Mouse (Mus musculus): ENCODE results near the gene Olfr1143. TPM values are rescaled to one million over a fixed set of nuclear protein-coding genes. Genes with fewer than 3 reads are reported as not detected.

Gene Olfr1143
- not detected for polyA plus RNA-seq (2017; shearing (Covaris generic))

GRCm38 (mm10) chr2:87800292-87800691 is at the start of gene Olfr1143:
Olfr1143 (plus strand) TSS chr2:87800592.

GRCm38 (mm10) chr2:87753891-87754290 is 46.5 kb upstream of the Olfr1143 start, which contains the start of gene Olfr1141:
Olfr1141 (minus strand) TSS chr2:87753991.

GRCm38 (mm10) chr2:87779183-87779582 is 21.2 kb upstream of the Olfr1143 start, which contains the start of gene Olfr152:
Olfr152 (plus strand) TSS chr2:87779483.

GRCm38 (mm10) chr2:87809522-87809921 is 9.1 kb downstream of the Olfr1143 start, which contains the start of gene Olfr1145:
Olfr1145 (plus strand) TSS chr2:87809822.

GRCm38 (mm10) chr2:87830233-87830632 is 29.8 kb downstream of the Olfr1143 start, which contains the start of gene Olfr1148:
Olfr1148 (plus strand) TSS chr2:87830533.

GRCm38 (mm10) chr2:87843693-87844092 is 43.3 kb downstream of the Olfr1143 start, which contains the start of gene Olfr1150-ps1:
Olfr1150-ps1 (plus strand) TSS chr2:87843993.

Other genes with a start within 250 kb of the Olfr1143 start
- gene Olfr1129, start 226.7 kb upstream of the Olfr1143 start, polyA plus RNA-seq (2017; shearing (Covaris generic)), result not detected
- gene Olfr1130, start 194.4 kb upstream of the Olfr1143 start, polyA plus RNA-seq (2017; shearing (Covaris generic)), result not detected
- not detected for gene Olfr1131, start 173.5 kb upstream of the Olfr1143 start, polyA plus RNA-seq (2017; shearing (Covaris generic))
- not detected for gene Olfr1132, start 163.1 kb upstream of the Olfr1143 start, polyA plus RNA-seq (2017; shearing (Covaris generic))
- gene Olfr1133, start 153.2 kb upstream of the Olfr1143 start, polyA plus RNA-seq (2017; shearing (Covaris generic)), result not detected
- gene Olfr1134, start 142.1 kb upstream of the Olfr1143 start, polyA plus RNA-seq (2017; shearing (Covaris generic)), result not detected
- gene Olfr1135, start 126.9 kb upstream of the Olfr1143 start, polyA plus RNA-seq (2017; shearing (Covaris generic)), result not detected
- gene Olfr1136, start 106.6 kb upstream of the Olfr1143 start, polyA plus RNA-seq (2017; shearing (Covaris generic)), result not detected
- gene Olfr1137, start 87.4 kb upstream of the Olfr1143 start, polyA plus RNA-seq (2017; shearing (Covaris generic)), result not detected
- gene Olfr1138, start 60.6 kb upstream of the Olfr1143 start, polyA plus RNA-seq (2017; shearing (Covaris generic)), result not detected
- not detected for gene Olfr1140, start 56.8 kb upstream of the Olfr1143 start, polyA plus RNA-seq (2017; shearing (Covaris generic))
- not detected for gene Olfr1141, start 46.6 kb upstream of the Olfr1143 start, polyA plus RNA-seq (2017; shearing (Covaris generic))
- gene Olfr152, start 21.1 kb upstream of the Olfr1143 start, polyA plus RNA-seq (2017; shearing (Covaris generic)), result not detected
- not detected for gene Olfr1145, start 9.2 kb downstream of the Olfr1143 start, polyA plus RNA-seq (2017; shearing (Covaris generic))
- gene Olfr1148, start 29.9 kb downstream of the Olfr1143 start, polyA plus RNA-seq (2017; shearing (Covaris generic)), result not detected
- gene Olfr1150-ps1, start 43.4 kb downstream of the Olfr1143 start, polyA plus RNA-seq (2017; shearing (Covaris generic)), result not detected
- gene Olfr1151, start 55.3 kb downstream of the Olfr1143 start, polyA plus RNA-seq (2017; shearing (Covaris generic)), result not detected
- 0.04 TPM for gene Olfr1152, start 65.9 kb downstream of the Olfr1143 start, polyA plus RNA-seq (2017; shearing (Covaris generic))
- gene Olfr1153, start 94.4 kb downstream of the Olfr1143 start, polyA plus RNA-seq (2017; shearing (Covaris generic)), result not detected
- gene Olfr1154, start 104.6 kb downstream of the Olfr1143 start, polyA plus RNA-seq (2017; shearing (Covaris generic)), result not detected
- gene Olfr1155, start 144.5 kb downstream of the Olfr1143 start, polyA plus RNA-seq (2017; shearing (Covaris generic)), result not detected
- 0.11 TPM for gene Olfr1156, start 152.5 kb downstream of the Olfr1143 start, polyA plus RNA-seq (2017; shearing (Covaris generic))
- not detected for gene Olfr1157, start 167.7 kb downstream of the Olfr1143 start, polyA plus RNA-seq (2017; shearing (Covaris generic))
- gene Olfr74, start 174.1 kb downstream of the Olfr1143 start, polyA plus RNA-seq (2017; shearing (Covaris generic)), result not detected
- not detected for gene Olfr1158, start 189.5 kb downstream of the Olfr1143 start, polyA plus RNA-seq (2017; shearing (Covaris generic))
- not detected for gene Olfr1160, start 207.7 kb downstream of the Olfr1143 start, polyA plus RNA-seq (2017; shearing (Covaris generic))
- gene Olfr1161, start 222.2 kb downstream of the Olfr1143 start, polyA plus RNA-seq (2017; shearing (Covaris generic)), result not detected
- gene Olfr73, start 237.1 kb downstream of the Olfr1143 start, polyA plus RNA-seq (2017; shearing (Covaris generic)), result not detected